Mouse (Mus musculus): Measurements from ENCODE around the gene Dynlt1a. TPM values are rescaled to one million over a fixed set of nuclear protein-coding genes. Genes with fewer than 3 reads are reported as not detected.
"Not testable (repeated sequence)": the region's sequence is repeated elsewhere in the genome, so short reads cannot be mapped to it uniquely, and the experiment has no call there.

The Dynlt1a gene
- 13.1 and 13.8 TPM in 2 replicates for polyA plus RNA-seq (2015; fragmentation: Nextera tagmentation; extraction: Ambion mirVana)

DNA sequence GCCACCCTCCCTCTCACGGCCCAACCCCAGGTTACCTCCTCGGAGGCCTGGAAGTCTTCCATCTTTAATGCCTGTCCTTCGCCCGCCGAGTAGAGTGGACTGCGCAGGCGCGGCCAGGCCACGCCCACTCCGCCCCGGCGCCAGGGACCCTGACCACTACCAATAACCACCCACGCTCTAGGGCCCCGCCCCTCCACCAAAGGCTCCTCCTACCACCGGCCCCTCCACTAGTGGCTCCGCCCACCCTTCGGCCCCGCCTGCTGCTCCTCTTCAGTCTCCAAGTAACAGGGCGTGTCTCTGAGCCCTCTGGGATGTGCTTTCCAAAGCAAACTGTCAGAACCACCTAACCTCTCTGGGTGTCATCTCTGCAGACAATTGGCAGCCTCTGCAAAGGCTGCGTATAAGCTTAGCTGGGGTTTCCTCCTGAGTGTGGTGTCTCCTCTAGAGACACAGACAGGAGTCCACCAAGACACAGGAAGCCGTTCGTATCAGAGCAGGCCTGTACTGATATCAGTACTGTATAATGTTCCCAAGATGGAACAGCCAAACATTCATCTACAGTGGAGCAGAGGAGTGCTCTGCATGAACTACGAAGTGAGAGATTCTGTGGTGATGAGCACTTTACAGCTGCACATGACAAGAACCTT lies at the start of gene Dynlt1a:
TSS of gene Dynlt1a (minus strand) at position 162 of the 647 bp plus-strand sequence.
- WGBS = 10% methylated on average over 23 of the region's 23 CpGs
- H3K27me3 ChIP-seq (ENCODE audit: control insufficient read depth, insufficient read depth, low read length); H3K4me1 ChIP-seq (ENCODE audit: control insufficient read depth, insufficient read depth, low read length); H3K27ac ChIP-seq (ENCODE audit: low read length); H3K9ac ChIP-seq (ENCODE audit: low read length); H3K36me3 ChIP-seq (ENCODE audit: control insufficient read depth, insufficient read depth, low read length); H3K9me3 ChIP-seq (replicated peaks; ENCODE audit: control insufficient read depth, low read length): not testable (repeated sequence)
- Histone ChIP-seq H3K4me3 (replicated peaks; ENCODE audit: low read length) (peak within 1 kb of the TSS; percentile 43), H3K4me2 (ENCODE audit: low read depth, low read length) (peak within 1 kb of the TSS; percentile 59)
- peak; percentile 96 for ATAC-seq (ENCODE audit: insufficient read depth, low FRiP score)

DNA sequence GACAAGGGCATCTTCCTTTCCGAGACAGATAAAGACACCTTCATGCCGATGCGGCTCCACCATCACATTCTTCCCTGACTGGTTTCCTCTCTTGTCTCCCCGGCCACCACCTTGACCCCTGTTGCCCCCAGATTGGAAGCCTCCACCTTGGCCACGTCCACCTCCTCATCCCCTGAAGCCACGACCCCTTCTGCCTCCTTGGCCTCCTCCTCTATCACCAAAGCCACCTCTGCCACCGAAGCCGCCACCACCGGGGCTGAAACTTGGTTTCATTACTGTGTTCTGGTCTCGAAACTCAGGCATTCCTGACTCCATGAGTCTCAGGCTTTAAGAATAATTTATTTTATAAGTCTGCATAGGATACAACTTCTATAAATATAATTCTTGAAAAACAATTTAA lies 38.0 kb upstream of the Dynlt1a start:
- not testable (repeated sequence) for H3K4me3 ChIP-seq (replicated peaks; ENCODE audit: low read length); H3K27me3 ChIP-seq (ENCODE audit: control insufficient read depth, insufficient read depth, low read length); H3K4me1 ChIP-seq (ENCODE audit: control insufficient read depth, insufficient read depth, low read length); H3K9ac ChIP-seq (ENCODE audit: low read length); H3K4me2 ChIP-seq (ENCODE audit: low read depth, low read length); H3K9me3 ChIP-seq (replicated peaks; ENCODE audit: control insufficient read depth, low read length); H3K27ac ChIP-seq (ENCODE audit: low read length); ATAC-seq (ENCODE audit: insufficient read depth, low FRiP score); H3K36me3 ChIP-seq (ENCODE audit: control insufficient read depth, insufficient read depth, low read length)
- WGBS = 90% methylated on average over 10 of the region's 10 CpGs

DNA sequence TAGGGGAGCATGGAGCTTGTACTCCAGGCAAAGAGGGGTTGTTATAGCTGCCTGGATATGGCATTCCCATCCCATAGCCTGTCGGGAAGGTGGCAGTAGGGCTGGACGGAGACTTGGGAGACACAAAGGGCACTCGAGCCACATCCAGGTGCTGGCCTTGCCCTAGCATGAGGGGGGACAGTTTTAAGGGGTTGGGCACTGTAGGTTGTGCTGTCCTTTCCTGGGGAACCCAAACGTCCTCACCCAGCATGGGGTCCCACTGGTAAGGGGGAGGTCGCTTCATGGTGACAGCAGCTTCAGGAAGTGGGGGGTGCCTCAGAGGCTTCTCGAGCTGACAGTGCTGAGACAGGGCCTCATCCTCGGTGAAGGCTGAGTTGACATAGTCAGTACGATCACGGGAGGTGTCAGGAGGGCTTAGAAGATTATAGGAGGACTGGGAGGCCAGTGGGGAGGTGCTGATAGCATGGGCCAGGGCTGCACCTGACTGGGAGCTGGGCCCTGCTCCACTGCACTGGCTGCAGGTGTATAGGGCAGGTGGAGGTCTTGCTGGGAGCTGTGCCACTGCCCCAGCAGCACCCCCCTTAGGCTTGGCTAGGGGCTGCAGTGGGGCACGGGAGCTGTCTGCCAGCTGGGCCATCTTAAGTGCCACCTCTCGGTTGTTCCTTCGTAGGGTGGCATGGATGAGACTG lies 25.4 kb upstream of the Dynlt1a start:
- ATAC-seq (ENCODE audit: insufficient read depth, low FRiP score) = 0 out of 2 replicates have a peak, but pooled peaks have one; percentile 56
- not testable (repeated sequence) for H3K9me3 ChIP-seq (replicated peaks; ENCODE audit: control insufficient read depth, low read length); H3K9ac ChIP-seq (ENCODE audit: low read length); H3K4me3 ChIP-seq (replicated peaks; ENCODE audit: low read length); H3K27me3 ChIP-seq (ENCODE audit: control insufficient read depth, insufficient read depth, low read length); H3K4me2 ChIP-seq (ENCODE audit: low read depth, low read length); H3K36me3 ChIP-seq (ENCODE audit: control insufficient read depth, insufficient read depth, low read length); H3K4me1 ChIP-seq (ENCODE audit: control insufficient read depth, insufficient read depth, low read length); H3K27ac ChIP-seq (ENCODE audit: low read length)
- no CpG with 5 or more reads among the region's 12 CpGs for WGBS

DNA sequence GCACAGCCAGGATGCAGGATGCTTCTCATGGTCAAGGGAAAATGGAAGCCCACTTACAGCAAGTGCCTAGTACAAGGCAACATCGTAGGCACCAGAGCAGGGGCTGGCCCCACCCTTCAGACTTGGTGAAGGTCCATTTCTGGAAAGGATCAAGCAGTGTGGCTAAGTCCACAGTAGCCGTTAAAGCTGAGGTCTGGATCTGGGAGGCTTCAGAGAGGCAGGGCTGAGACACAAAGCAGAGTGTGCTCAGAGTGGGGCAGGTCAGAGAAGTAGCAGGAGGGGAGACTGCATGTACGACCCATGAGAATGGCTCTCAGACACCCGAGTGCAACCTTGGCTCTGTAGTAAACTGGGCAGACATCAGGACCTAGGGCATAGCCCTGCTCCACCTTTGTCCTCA lies 11.7 kb upstream of the Dynlt1a start:
- H3K4me1 ChIP-seq (ENCODE audit: control insufficient read depth, insufficient read depth, low read length); H3K4me3 ChIP-seq (replicated peaks; ENCODE audit: low read length); H3K27ac ChIP-seq (ENCODE audit: low read length); H3K9ac ChIP-seq (ENCODE audit: low read length); H3K36me3 ChIP-seq (ENCODE audit: control insufficient read depth, insufficient read depth, low read length); H3K27me3 ChIP-seq (ENCODE audit: control insufficient read depth, insufficient read depth, low read length); H3K4me2 ChIP-seq (ENCODE audit: low read depth, low read length); H3K9me3 ChIP-seq (replicated peaks; ENCODE audit: control insufficient read depth, low read length); ATAC-seq (ENCODE audit: insufficient read depth, low FRiP score): not testable (repeated sequence)
- 80% methylated on average over 3 of the region's 4 CpGs for WGBS

DNA sequence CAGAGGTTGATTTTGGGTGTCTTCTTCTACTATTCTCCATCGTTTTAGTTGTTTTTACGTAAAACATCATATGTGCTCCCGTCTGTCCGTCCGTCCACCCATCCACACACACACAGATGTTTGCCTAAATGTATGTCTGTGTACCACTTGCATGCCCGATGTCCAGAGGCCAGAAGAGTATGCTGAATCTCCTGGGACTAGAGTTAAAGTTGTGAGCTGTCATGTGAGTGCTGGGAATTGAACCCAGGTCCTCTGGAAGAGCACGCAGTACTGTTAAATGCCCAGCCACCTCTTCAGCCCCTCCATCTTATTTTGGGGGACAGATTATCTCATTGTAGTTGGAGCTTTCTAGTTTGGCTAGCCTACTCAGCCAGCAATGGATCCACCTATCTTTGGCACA lies 10.3 kb upstream of the Dynlt1a start:
- H3K36me3 ChIP-seq (ENCODE audit: control insufficient read depth, insufficient read depth, low read length); H3K27me3 ChIP-seq (ENCODE audit: control insufficient read depth, insufficient read depth, low read length); H3K27ac ChIP-seq (ENCODE audit: low read length); H3K4me3 ChIP-seq (replicated peaks; ENCODE audit: low read length); H3K4me2 ChIP-seq (ENCODE audit: low read depth, low read length); H3K9ac ChIP-seq (ENCODE audit: low read length); ATAC-seq (ENCODE audit: insufficient read depth, low FRiP score); H3K4me1 ChIP-seq (ENCODE audit: control insufficient read depth, insufficient read depth, low read length); H3K9me3 ChIP-seq (replicated peaks; ENCODE audit: control insufficient read depth, low read length): not testable (repeated sequence)
- WGBS = 90% methylated on average over 7 of the region's 7 CpGs

DNA sequence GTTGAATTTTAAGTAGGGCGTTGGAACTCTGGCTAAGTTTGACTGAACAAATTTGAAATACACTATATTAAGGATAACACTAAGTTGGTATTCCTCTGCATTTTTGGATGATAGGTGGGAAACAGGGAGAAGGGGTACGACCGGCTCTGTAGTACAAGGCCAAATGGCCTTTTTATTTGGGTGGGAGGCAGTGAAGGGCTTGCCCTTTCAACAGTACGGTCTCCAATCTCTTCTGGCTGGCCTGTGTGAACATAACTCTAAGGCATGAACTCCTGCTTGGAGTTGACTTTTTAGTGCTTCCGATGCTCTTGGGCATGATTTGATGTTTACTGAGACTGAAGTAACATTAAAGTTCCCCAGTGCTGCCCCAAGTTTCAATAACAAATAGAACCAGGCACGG lies 8.2 kb upstream of the Dynlt1a start:
- not testable (repeated sequence) for H3K4me1 ChIP-seq (ENCODE audit: control insufficient read depth, insufficient read depth, low read length); H3K9ac ChIP-seq (ENCODE audit: low read length); H3K27me3 ChIP-seq (ENCODE audit: control insufficient read depth, insufficient read depth, low read length); ATAC-seq (ENCODE audit: insufficient read depth, low FRiP score); H3K9me3 ChIP-seq (replicated peaks; ENCODE audit: control insufficient read depth, low read length); H3K27ac ChIP-seq (ENCODE audit: low read length); H3K36me3 ChIP-seq (ENCODE audit: control insufficient read depth, insufficient read depth, low read length); H3K4me2 ChIP-seq (ENCODE audit: low read depth, low read length); H3K4me3 ChIP-seq (replicated peaks; ENCODE audit: low read length)
- 68% methylated on average over 6 of the region's 6 CpGs for WGBS

DNA sequence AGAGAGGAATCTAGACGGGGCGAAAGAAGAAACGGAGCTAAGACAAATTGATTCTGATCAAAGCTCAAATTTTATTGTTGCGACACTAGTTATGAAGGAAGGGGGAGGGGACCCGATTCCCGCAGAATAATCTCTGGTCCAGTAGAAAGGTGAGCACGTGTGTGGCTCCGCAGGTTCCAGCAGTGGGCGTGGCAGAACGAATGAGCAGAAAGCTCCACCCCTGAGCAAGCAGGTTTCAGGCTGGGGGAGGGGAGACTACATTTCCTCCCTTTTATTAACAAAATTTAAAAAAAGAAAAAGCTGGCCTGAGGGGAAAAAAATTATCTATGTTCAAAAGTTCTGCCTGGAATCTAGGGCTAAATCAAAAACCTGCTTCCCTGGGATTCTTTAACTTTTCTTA lies 7.7 kb upstream of the Dynlt1a start:
- not testable (repeated sequence) for H3K9me3 ChIP-seq (replicated peaks; ENCODE audit: control insufficient read depth, low read length)
- WGBS = 52% methylated on average over 10 of the region's 10 CpGs

DNA sequence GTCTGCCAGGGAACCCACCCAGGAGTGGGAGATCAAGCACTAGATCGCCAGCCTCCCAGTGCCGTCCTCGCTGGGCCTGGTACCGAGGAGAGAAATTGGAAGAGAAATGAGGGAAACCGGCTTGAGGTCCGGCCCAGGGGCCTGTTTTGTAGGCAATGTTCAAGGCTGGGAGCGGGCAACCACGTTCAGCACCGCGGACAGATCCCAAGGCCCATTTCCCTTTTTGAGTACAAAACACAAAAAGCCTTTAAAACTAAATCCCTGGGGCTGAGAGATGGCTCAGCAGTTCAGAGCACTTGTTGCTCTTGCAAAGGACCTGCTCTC lies 4.4 kb upstream of the Dynlt1a start:
- H3K36me3 ChIP-seq (ENCODE audit: control insufficient read depth, insufficient read depth, low read length); H3K27me3 ChIP-seq (ENCODE audit: control insufficient read depth, insufficient read depth, low read length); H3K4me3 ChIP-seq (replicated peaks; ENCODE audit: low read length); H3K27ac ChIP-seq (ENCODE audit: low read length); H3K4me1 ChIP-seq (ENCODE audit: control insufficient read depth, insufficient read depth, low read length); H3K9me3 ChIP-seq (replicated peaks; ENCODE audit: control insufficient read depth, low read length); H3K9ac ChIP-seq (ENCODE audit: low read length); H3K4me2 ChIP-seq (ENCODE audit: low read depth, low read length): not testable (repeated sequence)
- peak; percentile 9; the same call in 1 of the 2 replicates for ATAC-seq (ENCODE audit: insufficient read depth, low FRiP score)
- WGBS = no CpG with 5 or more reads among the region's 10 CpGs

More for the DNA sequence above, 7.7 kb upstream of the Dynlt1a start:
- H3K4me2 ChIP-seq (ENCODE audit: low read depth, low read length); H3K9ac ChIP-seq (ENCODE audit: low read length); H3K27ac ChIP-seq (ENCODE audit: low read length); H3K4me1 ChIP-seq (ENCODE audit: control insufficient read depth, insufficient read depth, low read length); ATAC-seq (ENCODE audit: insufficient read depth, low FRiP score); H3K27me3 ChIP-seq (ENCODE audit: control insufficient read depth, insufficient read depth, low read length); H3K4me3 ChIP-seq (replicated peaks; ENCODE audit: low read length); H3K36me3 ChIP-seq (ENCODE audit: control insufficient read depth, insufficient read depth, low read length): not testable (repeated sequence)

DNA sequence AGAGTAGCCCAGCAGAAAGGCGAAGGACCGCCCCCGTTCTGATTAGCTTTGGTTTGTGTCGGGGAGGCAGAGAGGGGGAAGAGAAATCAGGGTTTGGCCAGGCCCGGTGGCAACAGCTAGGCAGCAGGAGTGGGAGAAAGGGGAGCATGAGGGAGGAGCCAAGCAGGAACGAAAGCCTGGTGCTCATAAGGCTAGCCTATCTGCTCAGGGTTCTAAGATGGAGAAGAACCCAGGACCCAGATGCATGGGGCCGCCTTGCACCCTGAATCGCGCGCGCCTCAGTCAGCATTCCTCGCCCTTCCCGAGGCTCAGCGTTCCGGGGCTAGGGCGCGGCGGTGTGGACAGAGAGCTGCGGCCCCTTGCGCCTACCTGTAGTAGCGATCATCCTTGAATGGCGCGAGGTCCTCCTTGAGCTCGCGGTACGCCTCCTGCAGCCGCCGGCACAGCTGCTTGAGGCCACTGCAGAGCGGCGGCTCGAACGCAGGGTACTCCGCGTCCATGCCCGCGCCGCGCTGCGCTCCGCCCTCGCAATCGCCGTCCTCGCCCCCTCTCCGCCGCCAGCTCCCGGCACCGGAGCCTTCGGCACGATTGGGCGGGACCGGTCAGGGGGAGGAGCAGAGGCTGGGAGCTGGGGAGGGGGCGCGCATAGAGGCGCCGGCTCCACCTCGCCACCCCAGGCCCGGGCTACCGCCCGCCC lies 3.9 kb upstream of the Dynlt1a start:
- 3% methylated on average over 3 of the region's 60 CpGs for WGBS
- H3K4me3 ChIP-seq (replicated peaks; ENCODE audit: low read length); H3K9ac ChIP-seq (ENCODE audit: low read length); H3K27ac ChIP-seq (ENCODE audit: low read length); H3K4me2 ChIP-seq (ENCODE audit: low read depth, low read length); H3K9me3 ChIP-seq (replicated peaks; ENCODE audit: control insufficient read depth, low read length); H3K36me3 ChIP-seq (ENCODE audit: control insufficient read depth, insufficient read depth, low read length); H3K4me1 ChIP-seq (ENCODE audit: control insufficient read depth, insufficient read depth, low read length); H3K27me3 ChIP-seq (ENCODE audit: control insufficient read depth, insufficient read depth, low read length): not testable (repeated sequence)
- ATAC-seq (ENCODE audit: insufficient read depth, low FRiP score) = peak; percentile 12; the same call in 1 of the 2 replicates
